Mouse (Mus musculus) adrenal gland, adult 8-10 months (tissue): ENCODE measurements around the gene Mettl24. TPM values are rescaled to one million over a fixed set of nuclear protein-coding genes. Genes with fewer than 3 reads are reported as not detected.
A peak's percentile ranks its signal among the peaks of the same experiment; 100 is the strongest.
"Not testable (repeated sequence)": the region's sequence is repeated elsewhere in the genome, so short reads cannot be mapped to it uniquely, and the experiment has no call there.

Experiments used
- DNase-seq: peaks from one replicate; pipeline ENCODE4 v3.0.0; 2022
- total RNA-seq, 4 experiments: library from RNA; stranded (reverse); gene quantifications; 2 replicates each; pipeline ENCODE4 v1.2.4; 2022

Mettl24 gene
- total RNA-seq, 4 experiments from 2014 or later, result 6.7 to 10.4 (median 8.5) TPM

- no peak for DNase-seq
These were observed 57.6 kb downstream of the Mettl24 start for GRCm38 (mm10) chr10:40740696-40741095.

GRCm38 (mm10) chr10:40750293-40751047, 67.4 kb downstream of the Mettl24 start:
- no peak for DNase-seq

DNA sequence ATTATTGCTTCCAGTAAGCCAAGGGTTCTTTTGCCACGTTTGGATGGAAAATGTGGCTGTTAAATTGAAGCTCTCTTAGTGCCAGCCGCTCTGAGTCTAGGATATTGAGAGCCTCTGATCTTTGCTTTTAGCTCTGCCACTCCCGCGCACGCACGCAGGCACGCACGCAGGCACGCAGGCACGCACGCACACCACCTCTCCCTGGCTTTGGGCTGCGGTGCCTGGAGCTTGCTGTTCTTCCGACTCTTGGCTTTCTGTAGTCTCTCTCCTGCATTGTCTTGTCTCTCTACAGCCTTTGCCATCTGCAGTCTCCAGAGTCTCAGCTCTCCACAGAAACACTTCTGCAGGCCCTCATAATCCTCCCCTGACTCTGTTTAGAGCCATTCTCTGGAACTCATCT, 68.1 kb downstream of the Mettl24 start:
- no peak for DNase-seq

- DNase-seq, result no peak
These were observed 70.0 kb downstream of the Mettl24 start for GRCm38 (mm10) chr10:40753036-40753435.

GRCm38 (mm10) chr10:40758171-40759010, 75.3 kb downstream of the Mettl24 start:
- no peak for DNase-seq

DNA sequence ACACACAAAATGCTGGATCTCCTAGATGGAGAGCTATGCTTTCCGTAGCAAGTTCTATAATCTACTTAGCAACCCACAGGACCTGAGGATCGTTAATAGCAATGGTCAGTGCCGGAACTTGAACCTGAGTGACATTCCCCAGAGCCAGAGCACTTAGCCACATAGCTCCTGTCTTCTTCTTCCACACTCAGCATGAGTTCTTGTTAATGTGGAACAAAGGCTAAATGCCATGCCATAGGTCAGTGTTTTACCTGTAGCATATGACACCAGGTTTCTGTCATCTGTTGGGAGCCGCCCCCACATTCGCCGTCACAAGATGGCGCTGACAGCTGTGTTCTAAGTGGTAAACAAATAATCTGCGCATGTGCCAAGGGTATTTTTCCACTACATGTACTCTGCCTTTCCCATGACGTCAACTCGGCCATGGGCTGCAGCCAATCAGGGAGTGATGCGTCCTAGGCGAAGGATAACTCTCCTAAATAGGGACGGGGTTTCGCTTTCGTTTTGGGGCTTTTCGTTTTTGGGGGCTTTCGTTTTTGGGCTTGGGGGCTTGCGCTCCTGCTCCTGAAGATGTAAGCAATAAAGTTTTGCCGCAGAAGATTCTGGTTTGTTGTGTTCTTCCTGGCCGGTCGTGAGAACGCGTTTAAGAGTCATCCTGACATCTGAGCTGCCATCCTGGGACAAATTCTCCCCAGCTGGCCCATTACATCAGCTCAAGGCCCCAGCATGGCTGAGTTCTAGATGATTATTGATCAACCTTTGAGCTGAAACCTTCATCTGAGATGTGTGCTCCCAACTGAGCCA, 76.5 kb downstream of the Mettl24 start:
- DNase-seq, result not testable (repeated sequence)

DNA sequence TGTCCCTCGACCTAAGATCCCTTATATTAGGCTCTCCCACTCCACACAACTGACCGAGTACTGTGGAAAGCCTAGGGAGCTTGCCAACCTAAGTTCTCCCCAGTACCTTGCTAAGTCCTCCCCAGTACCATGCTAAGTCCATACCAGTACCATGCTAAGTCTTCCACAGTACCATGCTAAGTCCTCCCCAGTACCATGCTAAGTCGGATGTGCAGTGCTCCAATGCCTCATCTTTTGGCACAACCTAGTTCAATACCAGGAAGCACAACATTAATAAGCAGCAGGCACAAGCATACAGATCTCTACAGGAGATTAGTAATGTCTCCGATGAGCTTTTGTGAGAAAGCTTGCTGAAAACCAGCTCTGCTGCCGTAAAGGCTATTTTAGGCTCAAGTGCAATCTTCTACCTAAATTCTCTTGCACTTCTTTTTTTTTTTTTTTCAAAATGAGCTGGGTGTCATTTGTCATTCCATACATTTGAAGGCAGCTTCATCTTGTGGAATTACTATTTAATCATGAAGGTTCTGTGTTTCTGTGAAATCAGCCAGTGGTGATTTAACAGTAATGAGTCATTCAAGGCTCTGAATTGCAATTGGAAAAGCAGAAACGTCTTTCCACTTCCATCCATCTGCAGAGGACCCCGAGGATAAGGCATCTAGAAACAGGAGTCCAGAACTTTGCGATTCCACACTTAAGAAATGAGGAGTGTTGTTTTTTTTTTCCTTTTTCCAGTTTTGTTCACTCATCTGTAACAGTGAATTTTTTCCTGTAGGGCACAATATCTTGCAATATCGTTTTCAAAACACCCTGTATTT, 77.3 kb downstream of the Mettl24 start:
- no peak for DNase-seq

DNA sequence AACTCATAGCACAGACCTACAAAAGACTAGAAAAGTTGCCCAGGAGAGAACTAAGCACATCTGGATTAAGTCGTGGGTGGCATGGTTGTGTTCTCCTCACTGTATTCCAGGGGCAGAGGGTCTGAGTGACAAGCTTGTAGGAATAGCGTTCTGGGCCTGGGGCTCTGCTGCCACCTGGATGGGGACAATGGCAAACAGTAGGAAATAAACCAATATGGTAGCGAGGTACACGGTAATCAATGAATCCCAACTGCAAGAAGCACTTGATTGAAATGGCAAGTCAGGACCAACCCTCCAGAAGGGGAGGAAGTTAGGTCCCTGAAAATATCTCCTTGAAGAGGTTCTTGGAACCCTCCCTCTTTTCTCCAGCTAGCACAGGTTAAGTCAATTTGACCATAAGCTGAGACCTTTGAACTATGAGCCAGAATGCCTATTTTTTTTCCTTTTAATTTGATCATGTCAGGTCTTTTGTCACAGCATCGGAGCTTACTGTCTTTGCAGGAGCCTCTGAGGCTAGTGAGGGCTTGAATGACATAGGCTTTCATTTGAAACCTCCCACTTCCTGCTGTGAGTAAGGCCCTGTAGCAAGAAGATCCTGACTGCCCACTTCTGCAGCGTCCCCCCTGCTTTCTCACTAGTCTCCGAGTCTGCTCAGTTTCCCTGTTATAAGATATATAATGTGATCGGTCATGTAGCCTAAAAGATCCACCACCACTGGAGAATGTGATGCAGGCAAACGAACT, 78.1 kb downstream of the Mettl24 start:
- DNase-seq, result no peak

GRCm38 (mm10) chr10:40762624-40763023, 79.5 kb downstream of the Mettl24 start:
- DNase-seq, result no peak

DNA sequence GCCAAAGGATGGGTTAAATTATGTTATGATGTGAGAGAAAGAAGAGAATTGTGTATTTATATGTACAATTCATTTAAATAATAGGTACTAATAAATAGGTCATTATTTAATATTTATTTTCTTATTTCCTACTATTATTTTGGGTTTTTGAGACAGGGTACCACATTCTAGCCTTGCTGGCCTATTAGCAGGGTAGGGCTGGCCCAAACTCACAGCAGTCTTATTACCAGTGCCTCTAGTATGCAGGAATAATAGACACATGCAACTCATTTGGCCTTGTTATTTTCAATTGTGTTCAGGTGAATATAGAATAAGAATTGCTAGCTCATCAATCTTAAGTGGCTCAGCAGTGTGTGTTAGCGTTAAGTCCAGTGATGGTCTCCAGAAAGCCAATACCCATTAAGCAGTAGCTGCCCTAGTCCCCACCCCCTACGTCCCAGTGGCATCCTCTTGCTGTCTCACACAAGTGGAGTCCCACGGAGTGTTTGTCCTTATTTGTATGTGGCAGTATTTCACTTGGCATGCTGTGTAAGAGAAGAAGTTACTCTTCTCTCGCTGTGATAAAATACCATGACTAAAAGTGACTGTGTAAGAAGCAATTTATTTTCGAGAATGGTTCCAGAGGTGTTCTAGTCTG, 80.1 kb downstream of the Mettl24 start:
- DNase-seq, result no peak

- no peak for DNase-seq
These were observed 89.2 kb downstream of the Mettl24 start for GRCm38 (mm10) chr10:40772266-40772665.

GRCm38 (mm10) chr10:40775151-40775550, 92.1 kb downstream of the Mettl24 start:
- DNase-seq, result no peak

- no peak for DNase-seq
These were observed 92.6 kb downstream of the Mettl24 start for GRCm38 (mm10) chr10:40775655-40776054.

DNA sequence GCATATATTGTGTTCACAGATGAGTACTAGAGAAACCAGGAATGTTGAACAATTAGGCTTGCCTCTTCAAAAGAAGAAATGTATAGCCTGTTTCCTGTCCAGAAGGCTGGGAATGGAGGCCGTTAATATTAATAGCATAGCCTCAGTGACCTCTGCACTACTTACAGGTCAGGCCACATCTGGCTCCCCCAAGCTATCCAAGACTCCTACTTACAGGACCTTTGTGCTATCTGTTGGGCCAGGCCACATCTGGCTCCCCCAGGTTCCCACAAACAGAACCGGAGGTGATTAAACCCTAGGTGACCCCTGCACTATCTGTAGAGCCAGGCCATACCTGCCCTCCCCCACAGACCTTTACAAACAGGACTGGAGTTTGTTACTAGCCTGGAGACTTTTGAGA, 94.1 kb downstream of the Mettl24 start:
- no peak for DNase-seq

GRCm38 (mm10) chr10:40778472-40778871, 95.4 kb downstream of the Mettl24 start:
- DNase-seq, result no peak

DNA sequence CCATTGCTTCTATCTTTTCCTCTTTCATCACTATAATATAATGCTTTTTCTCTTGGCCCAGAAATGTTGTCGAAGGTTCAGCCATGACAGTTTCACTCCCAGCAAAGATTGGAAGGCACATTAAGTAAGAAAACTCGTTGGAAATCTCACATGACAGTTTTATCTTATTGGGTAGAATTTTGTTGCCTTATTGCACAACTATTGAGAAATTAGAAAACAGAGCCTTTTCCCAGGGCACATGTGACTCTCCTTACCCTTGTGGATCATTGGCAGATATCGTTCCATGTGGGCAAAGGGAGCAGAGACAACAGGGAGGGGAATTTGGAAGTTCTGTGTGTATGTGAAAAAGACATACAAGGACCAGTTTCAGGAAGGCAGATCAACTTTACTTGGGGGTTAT, 107.3 kb downstream of the Mettl24 start:
- DNase-seq, result no peak

- no peak for DNase-seq
These were observed 109.0 kb downstream of the Mettl24 start for GRCm38 (mm10) chr10:40792115-40792514.

DNA sequence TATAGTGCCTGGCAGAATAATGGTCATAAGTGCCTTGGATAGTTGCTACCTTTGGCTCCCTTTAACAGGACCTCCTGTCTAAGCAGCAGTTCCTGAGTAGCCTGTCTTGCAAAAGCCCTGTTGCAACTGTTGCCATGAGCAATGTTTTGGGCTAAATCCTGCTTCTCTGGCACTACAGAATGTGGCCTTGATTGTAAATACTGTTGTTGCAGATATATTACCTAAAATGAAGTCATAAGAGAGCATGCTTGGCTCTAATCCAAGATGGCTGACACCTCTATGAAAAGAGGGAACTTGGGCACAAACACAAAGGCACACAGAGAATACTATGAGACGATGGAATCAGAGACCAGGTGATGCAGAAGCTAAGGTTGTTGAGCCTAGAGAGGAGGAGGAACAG, 122.1 kb downstream of the Mettl24 start:
- peak; percentile 10 for DNase-seq

GRCm38 (mm10) chr10:40806221-40806620, 123.1 kb downstream of the Mettl24 start:
- DNase-seq, result no peak

GRCm38 (mm10) chr10:40809411-40809910, 126.4 kb downstream of the Mettl24 start:
- not testable (repeated sequence) for DNase-seq
